Mouse (Mus musculus) liver, adult (tissue): ENCODE results near the gene Rbms3.

ENCODE experiments used
- GATA4 ChIP-seq: IDR thresholded peaks from 2 replicates; pipeline ENCODE4 v1.6.1; 2014; ENCODE audit warnings: mild to moderate bottlenecking, low read length; ENCODE audit not compliant: insufficient replicate concordance

Rbms3 gene

GRCm38 (mm10) chr9:117259614-117260013 lies 370.1 kb downstream of the Rbms3 start:
- no peak for TF ChIP-seq GATA4

GRCm38 (mm10) chr9:117253361-117253760 lies 376.4 kb downstream of the Rbms3 start:
- TF ChIP-seq GATA4 = no peak

- TF ChIP-seq GATA4 = no peak
Observed at GRCm38 (mm10) chr9:117252411-117252861, 377.3 kb downstream of the Rbms3 start.

GRCm38 (mm10) chr9:117251521-117252368 lies 378.0 kb downstream of the Rbms3 start:
- TF ChIP-seq GATA4 = no peak

- no peak for TF ChIP-seq GATA4
Observed at GRCm38 (mm10) chr9:117250831-117251165, 378.9 kb downstream of the Rbms3 start.

- TF ChIP-seq GATA4 = no peak
Observed at GRCm38 (mm10) chr9:117250036-117250830, 379.5 kb downstream of the Rbms3 start.

- no peak for TF ChIP-seq GATA4
Observed at GRCm38 (mm10) chr9:117247311-117247980, 382.3 kb downstream of the Rbms3 start.

- no peak for TF ChIP-seq GATA4
Observed at GRCm38 (mm10) chr9:117246173-117246572, 383.5 kb downstream of the Rbms3 start.

GRCm38 (mm10) chr9:117243365-117243764 lies 386.3 kb downstream of the Rbms3 start:
- TF ChIP-seq GATA4 = no peak

- no peak for TF ChIP-seq GATA4
Observed at GRCm38 (mm10) chr9:117234726-117235075, 395.0 kb downstream of the Rbms3 start.

GRCm38 (mm10) chr9:117234065-117234725 lies 395.5 kb downstream of the Rbms3 start:
- no peak for TF ChIP-seq GATA4

- TF ChIP-seq GATA4 = no peak
Observed at GRCm38 (mm10) chr9:117222741-117223140, 407.0 kb downstream of the Rbms3 start.

GRCm38 (mm10) chr9:117221481-117221880 lies 408.2 kb downstream of the Rbms3 start:
- TF ChIP-seq GATA4 = no peak

GRCm38 (mm10) chr9:117216026-117216755 lies 413.5 kb downstream of the Rbms3 start:
- TF ChIP-seq GATA4 = no peak
